Mouse (Mus musculus) myocyte (in vitro differentiated cells): ENCODE measurements around the gene Mcu. TPM values are rescaled to one million over a fixed set of nuclear protein-coding genes. Genes with fewer than 3 reads are reported as not detected.

Experiments used
- H3K27me3 ChIP-seq: one replicate; pipeline ENCODE4 v1.6.1; 2011; ENCODE audit not compliant: control insufficient read depth, insufficient read depth, insufficient read length
- H3K36me3 ChIP-seq: one replicate; pipeline ENCODE4 v1.6.1; 2011; ENCODE audit not compliant: control insufficient read depth, insufficient read depth
- H3K4me2 ChIP-seq: one replicate; pipeline ENCODE4 v1.6.1; 2011; ENCODE audit warnings: low read depth, control low read depth
- H3K4me3 ChIP-seq: one replicate; pipeline ENCODE4 v1.5.1; 2011; ENCODE audit warnings: mild to moderate bottlenecking, control low read depth, moderate library complexity
- H3K79me2 ChIP-seq: one replicate; pipeline ENCODE4 v1.6.1; 2011; ENCODE audit not compliant: control insufficient read depth, insufficient read depth
- H3ac ChIP-seq: one replicate; pipeline ENCODE4 v1.6.1; 2011; ENCODE audit not compliant: control insufficient read depth, insufficient read length
- CEBPB ChIP-seq: IDR thresholded peaks from 2 replicates; pipeline ENCODE4 v1.6.1; 2011; ENCODE audit warnings: mild to moderate bottlenecking, moderate library complexity; ENCODE audit not compliant: poor library complexity, insufficient read depth, severe bottlenecking
- E2F4 ChIP-seq: IDR thresholded peaks from one replicate; pipeline ENCODE4 v1.6.1; 2011; ENCODE audit warnings: mild to moderate bottlenecking, control low read depth, moderate library complexity; ENCODE audit not compliant: insufficient read depth
- MAX ChIP-seq: IDR thresholded peaks from one replicate; pipeline ENCODE4 v1.6.1; 2011; ENCODE audit warnings: low read depth, mild to moderate bottlenecking, control low read depth
- MYOD1 ChIP-seq, 3 experiments: IDR thresholded peaks; one replicate each; pipeline ENCODE4 v1.6.1; 2011; ENCODE audit warnings: control low read depth in 2 of 3, low read depth in 2 of 3, mild to moderate bottlenecking in 2 of 3, moderate library complexity in 1 of 3; ENCODE audit not compliant: insufficient read length in 2 of 3, control insufficient read depth in 1 of 3
- MYOG ChIP-seq, 3 experiments: IDR thresholded peaks; one replicate each; pipeline ENCODE4 v1.6.1; 2011; ENCODE audit warnings: control low read depth in 2 of 3, low read depth in 2 of 3, mild to moderate bottlenecking in 2 of 3; ENCODE audit not compliant: insufficient read length in 2 of 3, control insufficient read depth in 1 of 3, insufficient read depth in 1 of 3
- POLR2A ChIP-seq: IDR thresholded peaks from one replicate; pipeline ENCODE4 v1.6.1; 2011; ENCODE audit warnings: low read depth, mild to moderate bottlenecking, control low read depth, moderate library complexity; ENCODE audit not compliant: insufficient read length
- POLR2AphosphoS2 ChIP-seq: IDR thresholded peaks from one replicate; pipeline ENCODE4 v1.6.1; 2011; ENCODE audit warnings: low read depth, control low read depth; ENCODE audit not compliant: insufficient read length
- REST ChIP-seq: IDR thresholded peaks from one replicate; pipeline ENCODE4 v1.6.1; 2011; ENCODE audit warnings: mild to moderate bottlenecking, control low read depth, moderate library complexity; ENCODE audit not compliant: insufficient read depth, insufficient read length
- SRF ChIP-seq: IDR thresholded peaks from one replicate; pipeline ENCODE4 v1.6.1; 2011; ENCODE audit warnings: low read depth; ENCODE audit not compliant: control insufficient read depth, insufficient read length
- TCF12 ChIP-seq: IDR thresholded peaks from one replicate; pipeline ENCODE4 v1.6.1; 2011; ENCODE audit warnings: mild to moderate bottlenecking, control low read depth; ENCODE audit not compliant: poor library complexity, insufficient read depth, severe bottlenecking
- TCF3 ChIP-seq: IDR thresholded peaks from one replicate; pipeline ENCODE4 v1.6.1; 2011; ENCODE audit warnings: low read depth, control low read depth; ENCODE audit not compliant: insufficient read length
- USF1 ChIP-seq: IDR thresholded peaks from one replicate; pipeline ENCODE4 v1.6.1; 2011; ENCODE audit warnings: low read depth, mild to moderate bottlenecking, control low read depth, moderate library complexity
- polyA plus RNA-seq: library from polyadenylated mRNA; unstranded; fragments of >200 nt; fragmentation: generic; extraction: Trizol; gene quantifications from one replicate; pipeline ENCODE4 v1.2.1, GENCODE M21; 2012; ENCODE audit warnings: missing spikeins

Mcu gene
- polyA plus RNA-seq, 1 experiment: 82.9 TPM

- Histone ChIP-seq H3K27me3 (no peaks in the 10 kb centered on the region), H3K4me2 (peak within 1 kb of the TSS; percentile 92), H3K4me3 (peak within 1 kb of the TSS; percentile 88), H3K79me2 (peaks cover 50% of the 10 kb centered on the region), H3ac (peak within 1 kb of the TSS; percentile 74), H3K36me3 (no peaks in the 10 kb centered on the region)
- peak; percentile 16 for TF ChIP-seq POLR2AphosphoS2
- TF ChIP-seq REST: no peak
These were observed 441 bp downstream of the Mcu start, which contains the start of gene Gm10322 for GRCm38 (mm10) chr10:59615981-59616520. Gene Gm10322 (plus strand): TSS chr10:59616063.

- peak overlapping the region; percentile 88 for H3K4me3 ChIP-seq
- no peak for TF ChIP-seq CEBPB
- no peak for TF ChIP-seq E2F4
- TF ChIP-seq TCF3: no peak
- no peak for TF ChIP-seq TCF12
- no peak for TF ChIP-seq MYOG (IDR thresholded peaks at IDR 0.05; ENCODE audit: control insufficient read depth in 1 of 3, insufficient read depth in 1 of 3, insufficient read length in 2 of 3, low read depth in 2 of 3)
- TF ChIP-seq REST: no peak
- TF ChIP-seq POLR2A: no peak
- no peak for TF ChIP-seq POLR2AphosphoS2
- no peak for TF ChIP-seq MAX
- no peak for TF ChIP-seq MYOD1 (IDR thresholded peaks at IDR 0.05; ENCODE audit: control insufficient read depth in 1 of 3, insufficient read length in 2 of 3, low read depth in 2 of 3)
- TF ChIP-seq USF1: no peak
- no peak for TF ChIP-seq SRF
- no peaks in the 10 kb centered on the region for H3K36me3 ChIP-seq
- peak overlapping the region; percentile 74 for H3ac ChIP-seq
- no peaks in the 10 kb centered on the region for H3K27me3 ChIP-seq
- H3K4me2 ChIP-seq: peak overlapping the region; percentile 92
- H3K79me2 ChIP-seq: peaks cover 57% of the 10 kb centered on the region
These were observed 1.1 kb downstream of the Mcu start for GRCm38 (mm10) chr10:59615411-59615810.

GRCm38 (mm10) chr10:59614141-59614540, 2.4 kb downstream of the Mcu start:
- H3K36me3 ChIP-seq: no peaks in the 10 kb centered on the region
- peak overlapping the region; percentile 88 for H3K4me3 ChIP-seq
- H3K4me2 ChIP-seq: peak overlapping the region; percentile 92
- peak in 1 of 3 experiments; percentile 2 for TF ChIP-seq MYOD1 (IDR thresholded peaks at IDR 0.05; ENCODE audit: control insufficient read depth in 1 of 3, insufficient read length in 2 of 3, low read depth in 2 of 3)
- TF ChIP-seq USF1: no peak
- peaks cover 69% of the 10 kb centered on the region for H3K79me2 ChIP-seq
- no peaks in the 10 kb centered on the region for H3K27me3 ChIP-seq
- no peak overlapping the region for H3ac ChIP-seq

GRCm38 (mm10) chr10:59613276-59613675, 3.2 kb downstream of the Mcu start:
- no peaks in the 10 kb centered on the region for H3K27me3 ChIP-seq
- H3ac ChIP-seq: no peak overlapping the region
- no peaks in the 10 kb centered on the region for H3K36me3 ChIP-seq
- H3K4me3 ChIP-seq: no peak overlapping the region
- H3K79me2 ChIP-seq: peaks cover 78% of the 10 kb centered on the region
- TF ChIP-seq E2F4 (no peak), SRF (no peak), CEBPB (no peak), TCF3 (no peak), REST (no peak), USF1 (no peak), POLR2AphosphoS2 (no peak), TCF12 (no peak), MAX (no peak)
- peak overlapping the region; percentile 92 for H3K4me2 ChIP-seq

- Histone ChIP-seq H3K4me3 (no peak overlapping the region), H3K79me2 (peaks cover 99% of the 10 kb centered on the region), H3K36me3 (no peaks in the 10 kb centered on the region), H3ac (no peak overlapping the region), H3K4me2 (no peak overlapping the region), H3K27me3 (no peaks in the 10 kb centered on the region)
- TF ChIP-seq POLR2AphosphoS2 (no peak), MAX (no peak), MYOG (IDR thresholded peaks at IDR 0.05; ENCODE audit: control insufficient read depth in 1 of 3, insufficient read depth in 1 of 3, insufficient read length in 2 of 3, low read depth in 2 of 3) (no peak), TCF12 (no peak), POLR2A (no peak), E2F4 (no peak), TCF3 (no peak), REST (no peak), USF1 (no peak)
These were observed 11.5 kb downstream of the Mcu start for GRCm38 (mm10) chr10:59604879-59605464.
